Mouse (Mus musculus) midbrain, embryonic 10.5 days (tissue): Measurements from ENCODE around the gene Whrn. TPM values are rescaled to one million over a fixed set of nuclear protein-coding genes. Genes with fewer than 3 reads are reported as not detected.

Experiments used
- DNase-seq: peaks from one replicate; pipeline ENCODE4 v3.0.0-alpha.2; 2017; ENCODE audit warnings: low spot score
- H3K27ac ChIP-seq: fragments of 300-500 bp; sonication (generic); replicated peaks from 2 replicates; pipeline ENCODE4 v1.5.1; 2016; ENCODE audit warnings: mild to moderate bottlenecking
- H3K27me3 ChIP-seq: fragments of 300-500 bp; sonication (generic); 2 replicates; pipeline ENCODE4 v1.6.1; 2016; ENCODE audit warnings: low read depth, mild to moderate bottlenecking; ENCODE audit not compliant: poor library complexity, severe bottlenecking
- H3K36me3 ChIP-seq: fragments of 300-500 bp; sonication (generic); 2 replicates; pipeline ENCODE4 v1.6.1; 2016; ENCODE audit warnings: mild to moderate bottlenecking, moderate library complexity
- H3K4me1 ChIP-seq: fragments of 300-500 bp; sonication (generic); 2 replicates; pipeline ENCODE4 v1.6.1; 2016
- H3K4me3 ChIP-seq: fragments of 300-500 bp; sonication (generic); 2 replicates; pipeline ENCODE4 v1.5.1; 2016; ENCODE audit warnings: mild to moderate bottlenecking, moderate library complexity
- H3K9me3 ChIP-seq: fragments of 300-500 bp; sonication (generic); replicated peaks from 2 replicates; pipeline ENCODE4 v1.6.1; 2016; ENCODE audit warnings: mild to moderate bottlenecking
- WGBS: fragments of 180-500 bp; shearing (Covaris S2); methylation state at CpG from one replicate; pipeline ENCODE4 v1.1.7; 2016; 5-methylcytosine and 5-hydroxymethylcytosine counted together
- polyA plus RNA-seq: library from polyadenylated mRNA; unstranded; fragments of >200 nt; fragmentation: Nextera tagmentation; extraction: Ambion mirVana; gene quantifications from 2 replicates; pipeline ENCODE4 v1.2.1, GENCODE M21; 2016

The Whrn gene
- polyA plus RNA-seq, 1 experiment from 2014 or later, result 8.8 TPM

DNA sequence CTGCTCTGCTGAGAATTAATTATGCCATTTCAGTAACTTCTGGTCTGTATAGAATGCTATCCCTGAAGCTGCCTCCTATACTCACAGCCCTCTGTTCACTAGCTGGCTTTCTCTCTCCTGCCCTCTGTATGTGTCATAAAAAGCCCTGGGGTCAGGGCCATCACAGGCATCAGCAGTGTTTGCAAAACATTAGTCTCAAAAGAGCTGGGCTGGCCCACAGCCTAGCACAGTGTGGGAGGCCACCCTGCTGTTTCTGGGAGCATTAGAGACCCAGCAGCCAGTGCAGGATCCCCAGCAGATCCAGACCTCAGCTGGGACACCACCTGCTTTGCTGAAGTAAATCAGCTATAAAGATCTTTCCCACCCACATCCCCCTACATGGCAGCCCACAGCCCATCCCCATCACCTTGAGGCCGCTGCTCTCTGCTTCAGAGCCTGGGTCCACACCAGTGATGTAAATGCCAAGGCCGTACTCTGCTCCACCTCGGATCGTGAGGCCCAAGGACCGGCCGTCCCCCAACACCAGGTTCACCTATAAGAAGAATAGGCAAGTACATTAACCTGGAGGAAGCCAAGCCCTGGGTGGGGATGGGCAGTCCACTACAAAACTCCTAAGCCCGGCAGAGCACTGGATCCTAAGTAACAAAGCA lies 34.8 kb downstream of the Whrn start:
- 77% methylated on average over 7 of the region's 7 CpGs for WGBS
- no peak for DNase-seq
- Histone ChIP-seq H3K27ac (peak overlapping the region; percentile 28), H3K27me3 (no peaks in the 10 kb centered on the region; the same call in 1 of the 2 replicates), H3K4me3 (no peak overlapping the region), H3K36me3 (peaks cover 62% of the 10 kb centered on the region), H3K4me1 (peaks cover 54% of the 10 kb centered on the region), H3K9me3 (no peaks in the 10 kb centered on the region)

DNA sequence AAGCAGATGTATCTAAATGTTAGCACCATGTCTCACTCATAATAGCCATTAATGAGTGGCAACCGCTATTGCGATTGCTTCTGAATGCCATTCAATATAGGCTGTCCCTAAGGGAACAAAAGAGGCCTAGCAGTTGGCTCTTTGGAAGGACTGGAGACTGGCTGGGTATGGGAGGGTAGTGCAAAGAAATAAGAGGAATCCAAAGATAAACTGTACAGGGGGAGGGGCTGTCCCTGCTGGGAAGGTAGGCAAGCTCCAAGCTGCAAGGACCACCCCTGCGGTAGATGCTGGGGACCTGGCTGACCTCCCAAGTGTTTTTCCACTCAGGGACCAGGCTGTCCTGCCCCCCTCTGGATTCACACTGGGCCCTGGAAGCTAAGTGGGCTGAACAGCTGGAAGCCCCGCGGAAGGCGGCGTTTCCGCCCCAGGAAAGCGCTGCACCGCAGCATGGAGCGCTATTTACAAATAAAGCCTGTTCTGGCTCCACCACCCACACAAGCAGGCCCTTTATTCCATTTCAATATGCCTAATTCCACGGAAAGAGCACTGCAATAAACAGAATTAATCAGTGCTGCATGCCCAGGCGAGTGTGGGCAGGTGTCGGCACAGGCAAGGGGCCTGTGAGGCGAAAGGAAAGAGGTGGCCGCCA lies 36.5 kb downstream of the Whrn start:
- no peaks in the 10 kb centered on the region; the same call in 1 of the 2 replicates for H3K27me3 ChIP-seq
- H3K4me3 ChIP-seq, result peak overlapping the region; percentile 0; the same call in 1 of the 2 replicates
- WGBS, result 18% methylated on average over 16 of the region's 16 CpGs

DNA sequence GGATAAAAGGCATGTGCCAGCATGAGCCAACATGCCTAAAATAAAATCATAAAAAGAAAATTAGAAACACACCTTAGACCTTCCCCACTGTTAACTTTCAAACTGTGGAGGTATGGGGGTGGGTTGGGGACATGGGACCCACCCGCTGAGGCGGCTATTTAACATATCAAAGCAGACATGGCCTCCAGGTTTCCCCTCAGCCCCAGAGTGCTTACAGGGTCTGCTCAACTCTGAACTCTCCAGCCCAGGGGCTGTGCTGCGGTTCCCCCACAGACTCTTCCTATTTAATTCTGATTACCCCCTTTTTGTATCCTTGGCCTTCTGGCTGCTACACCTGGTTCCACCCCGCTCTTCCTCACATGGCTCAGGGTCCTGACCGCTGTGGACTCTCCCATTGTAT lies 39.2 kb downstream of the Whrn start:
- DNase-seq, result no peak
- H3K27me3 ChIP-seq, result no peaks in the 10 kb centered on the region; the same call in 1 of the 2 replicates
- peaks cover 36% of the 10 kb centered on the region for H3K36me3 ChIP-seq
- peaks cover 45% of the 10 kb centered on the region for H3K4me1 ChIP-seq
- 45% methylated on average over 5 of the region's 5 CpGs for WGBS
- H3K4me3 ChIP-seq, result no peak overlapping the region
- H3K9me3 ChIP-seq, result no peaks in the 10 kb centered on the region
- H3K27ac ChIP-seq, result no peak overlapping the region

More for the DNA sequence above, 36.5 kb downstream of the Whrn start:
- Histone ChIP-seq H3K9me3 (no peaks in the 10 kb centered on the region), H3K27ac (peak overlapping the region; percentile 81), H3K36me3 (peaks cover 59% of the 10 kb centered on the region), H3K4me1 (peaks cover 52% of the 10 kb centered on the region)
- DNase-seq, result peak; percentile 37

DNA sequence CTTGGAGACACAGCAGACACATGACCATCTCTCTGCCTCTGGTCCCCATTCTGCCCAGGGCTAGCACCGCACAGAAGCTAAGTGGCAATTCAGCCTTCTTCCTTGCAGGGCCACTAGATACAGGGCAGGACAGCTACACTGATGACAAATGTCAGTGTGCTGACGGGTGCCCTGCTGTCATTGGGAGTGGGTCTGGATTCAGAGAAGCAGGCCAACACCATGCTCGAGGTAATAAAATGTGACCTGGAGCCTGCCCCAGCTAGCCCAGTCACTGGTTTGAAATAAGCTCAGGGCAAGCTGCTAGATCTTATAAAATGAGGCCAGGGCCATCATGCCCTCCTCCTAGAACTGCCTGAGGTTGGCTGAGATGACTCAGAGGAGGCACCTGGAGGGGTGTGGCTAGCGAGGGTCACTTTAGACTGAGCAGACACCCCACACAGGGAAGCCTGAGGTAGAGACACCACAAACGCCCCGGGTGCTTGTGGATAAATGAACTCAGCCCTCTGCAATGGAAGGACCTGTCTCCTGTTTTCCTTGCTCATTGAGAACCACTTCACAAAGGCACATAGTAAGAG lies 41.8 kb downstream of the Whrn start:
- no peaks in the 10 kb centered on the region; the same call in 1 of the 2 replicates for H3K9me3 ChIP-seq
- H3K4me1 ChIP-seq, result peaks cover 21% of the 10 kb centered on the region
- peaks cover 46% of the 10 kb centered on the region for H3K36me3 ChIP-seq
- DNase-seq, result no peak
- H3K4me3 ChIP-seq, result no peak overlapping the region
- H3K27ac ChIP-seq, result no peak overlapping the region
- 90% methylated on average over 6 of the region's 6 CpGs for WGBS
- no peaks in the 10 kb centered on the region for H3K27me3 ChIP-seq

DNA sequence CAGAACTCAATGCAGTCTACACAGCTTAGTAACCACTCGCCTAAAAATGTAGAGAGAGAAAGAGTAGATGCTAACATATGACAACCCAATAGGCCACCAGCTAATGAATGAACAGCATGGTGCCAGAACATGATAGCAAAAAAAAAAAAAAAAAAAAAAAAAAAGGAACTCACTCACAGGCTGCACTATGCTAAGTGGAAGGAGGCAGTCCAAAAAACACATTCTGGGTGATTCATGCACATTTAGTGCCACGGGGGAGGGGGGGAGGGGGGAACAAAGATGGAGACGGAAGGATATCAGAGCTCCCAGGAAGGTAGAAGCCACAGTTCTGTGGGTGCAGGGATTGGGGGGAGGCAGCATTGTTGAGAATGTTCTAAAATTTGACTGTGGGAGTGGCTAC lies 43.2 kb downstream of the Whrn start:
- Histone ChIP-seq H3K4me3 (no peak overlapping the region), H3K9me3 (no peaks in the 10 kb centered on the region; the same call in 1 of the 2 replicates), H3K27me3 (no peaks in the 10 kb centered on the region), H3K27ac (no peak overlapping the region), H3K36me3 (peaks cover 55% of the 10 kb centered on the region), H3K4me1 (peaks cover 7% of the 10 kb centered on the region)
- no peak for DNase-seq
- 74% methylated on average over 3 of the region's 3 CpGs for WGBS

DNA sequence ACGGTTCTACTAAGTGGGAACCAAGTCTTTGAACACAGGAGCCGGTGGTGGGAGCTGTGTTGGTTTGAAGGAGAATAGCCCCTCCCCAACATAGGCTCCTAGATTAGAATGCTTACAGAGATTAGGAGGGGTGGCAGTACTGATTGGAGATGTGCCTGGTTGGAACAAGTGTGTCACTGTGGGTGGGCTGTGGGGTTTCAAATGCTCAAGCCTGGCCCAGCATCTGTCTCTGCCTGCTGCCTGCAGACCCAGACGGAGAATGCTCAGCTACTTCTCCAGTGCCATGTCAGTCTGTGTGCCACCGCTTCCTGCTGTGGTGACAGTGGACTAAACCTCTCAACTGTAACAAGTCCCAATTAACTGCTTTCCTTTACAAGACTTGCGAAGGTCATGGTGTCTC lies 45.2 kb downstream of the Whrn start:
- H3K4me1 ChIP-seq, result no peaks in the 10 kb centered on the region; the same call in 1 of the 2 replicates
- peaks cover 65% of the 10 kb centered on the region for H3K36me3 ChIP-seq
- no peaks in the 10 kb centered on the region for H3K27me3 ChIP-seq
- no peak overlapping the region for H3K4me3 ChIP-seq
- H3K27ac ChIP-seq, result no peak overlapping the region
- 82% methylated on average over 5 of the region's 5 CpGs for WGBS
- DNase-seq, result no peak
- H3K9me3 ChIP-seq, result peaks cover 7% of the 10 kb centered on the region

DNA sequence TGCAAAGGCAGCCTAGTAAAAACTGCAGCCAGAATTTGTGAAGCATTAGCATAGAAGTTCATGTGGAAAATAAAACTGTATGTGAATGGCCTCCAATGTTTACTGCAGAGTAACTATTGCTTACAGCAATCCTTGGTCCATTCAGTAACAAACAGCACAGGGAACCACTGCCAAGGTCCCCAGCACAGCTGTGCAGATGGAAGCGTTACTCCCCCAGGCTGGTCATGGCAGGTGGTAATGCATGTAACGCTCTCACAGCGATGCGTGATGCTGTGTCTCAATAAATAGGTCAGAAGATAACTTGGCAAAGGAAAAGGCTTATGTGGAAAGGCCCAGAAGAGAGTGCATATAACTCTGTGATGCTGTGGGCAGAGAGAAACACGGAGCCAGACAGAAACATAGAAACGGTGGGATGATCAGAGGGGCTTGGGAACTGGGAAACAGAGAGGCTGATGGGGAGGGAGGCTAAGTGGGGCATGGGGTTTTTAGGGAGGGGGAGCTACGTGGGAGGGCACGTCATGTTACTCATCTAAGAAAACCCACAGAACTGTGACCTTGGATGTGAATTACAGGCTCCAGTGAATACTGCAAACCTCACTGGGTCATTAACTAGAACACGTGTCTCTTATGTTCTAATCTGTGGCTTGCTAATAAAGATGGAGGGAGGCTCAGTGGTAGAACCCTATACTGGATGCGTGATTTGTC lies 51.3 kb downstream of the Whrn start:
- Histone ChIP-seq H3K27ac (no peak overlapping the region), H3K4me1 (no peaks in the 10 kb centered on the region), H3K27me3 (no peaks in the 10 kb centered on the region), H3K4me3 (no peak overlapping the region), H3K36me3 (peaks cover 76% of the 10 kb centered on the region), H3K9me3 (peaks cover 7% of the 10 kb centered on the region)
- no peak for DNase-seq
- 93% methylated on average over 10 of the region's 10 CpGs for WGBS

DNA sequence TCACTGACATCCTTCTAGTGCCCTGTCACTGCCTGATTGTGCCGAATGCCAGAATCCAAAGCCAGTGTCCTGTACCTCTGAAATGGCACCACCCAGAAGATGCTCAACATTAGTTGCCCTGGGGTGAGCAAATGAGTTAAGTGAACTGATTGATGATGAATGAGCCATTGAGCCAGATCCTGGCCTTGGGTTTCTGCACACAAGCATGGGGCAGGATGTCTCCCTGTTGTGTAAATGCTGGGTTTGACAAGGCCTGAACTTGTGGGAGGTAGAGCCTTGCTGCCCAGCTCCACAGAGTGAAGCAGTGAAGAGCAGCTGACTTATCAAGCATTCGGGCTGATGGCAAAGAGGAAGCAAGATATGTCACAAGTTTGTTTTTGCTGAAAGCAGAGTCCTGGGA lies 52.7 kb downstream of the Whrn start:
- no peak for DNase-seq
- Histone ChIP-seq H3K27ac (no peak overlapping the region), H3K27me3 (no peaks in the 10 kb centered on the region), H3K36me3 (peaks cover 72% of the 10 kb centered on the region), H3K4me3 (no peak overlapping the region), H3K9me3 (peaks cover 7% of the 10 kb centered on the region; the same call in 1 of the 2 replicates), H3K4me1 (no peaks in the 10 kb centered on the region)
- 95% methylated on average over 2 of the region's 2 CpGs for WGBS

DNA sequence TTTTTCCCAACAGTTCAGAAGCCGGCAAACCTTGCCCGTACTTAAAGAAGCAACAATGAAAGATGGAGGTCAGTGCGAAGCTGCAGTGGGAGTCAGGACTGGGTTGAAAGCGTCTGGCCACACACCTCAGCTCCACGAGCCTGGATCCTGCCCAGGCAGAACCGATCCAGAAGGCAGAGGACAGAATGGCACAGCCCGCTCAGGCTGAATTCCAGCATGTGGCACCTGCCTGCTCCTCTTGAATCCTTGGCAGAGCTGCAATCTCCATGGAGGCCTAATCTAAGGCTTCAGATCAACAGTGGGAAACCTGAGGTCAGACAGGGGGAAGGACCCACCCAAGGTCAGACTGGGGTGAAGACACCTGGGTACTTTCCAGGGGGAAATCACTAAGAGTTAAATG lies 54.2 kb downstream of the Whrn start:
- Histone ChIP-seq H3K27me3 (no peaks in the 10 kb centered on the region), H3K27ac (no peak overlapping the region), H3K4me3 (no peak overlapping the region), H3K36me3 (peaks cover 72% of the 10 kb centered on the region), H3K9me3 (peaks cover 5% of the 10 kb centered on the region; the same call in 1 of the 2 replicates), H3K4me1 (no peaks in the 10 kb centered on the region; the same call in 1 of the 2 replicates)
- no peak for DNase-seq
- 94% methylated on average over 7 of the region's 7 CpGs for WGBS

DNA sequence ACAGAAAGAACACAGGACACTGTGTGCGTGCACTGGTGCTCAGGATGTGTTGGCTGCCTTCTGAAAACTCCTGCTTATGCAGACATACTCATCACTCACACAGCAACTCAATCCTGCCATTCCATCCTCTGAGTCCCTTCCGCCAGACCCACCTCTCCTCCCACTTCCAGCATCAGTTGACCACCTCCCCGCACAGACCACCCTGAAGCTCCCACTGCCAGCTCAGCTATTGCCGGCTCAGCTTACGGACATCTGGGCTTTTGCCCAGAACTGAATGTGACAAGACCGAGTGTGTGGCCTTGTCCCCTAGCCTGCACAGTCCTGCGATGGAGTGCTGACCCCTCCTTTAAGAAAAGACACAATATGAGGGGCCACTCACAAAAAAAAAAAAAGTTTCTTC lies 55.5 kb downstream of the Whrn start:
- no peaks in the 10 kb centered on the region for H3K27me3 ChIP-seq
- no peak overlapping the region for H3K27ac ChIP-seq
- peaks cover 5% of the 10 kb centered on the region; the same call in 1 of the 2 replicates for H3K4me1 ChIP-seq
- WGBS, result 76% methylated on average over 7 of the region's 7 CpGs
- no peaks in the 10 kb centered on the region for H3K9me3 ChIP-seq
- H3K36me3 ChIP-seq, result peaks cover 61% of the 10 kb centered on the region
- no peak for DNase-seq
- H3K4me3 ChIP-seq, result no peak overlapping the region

DNA sequence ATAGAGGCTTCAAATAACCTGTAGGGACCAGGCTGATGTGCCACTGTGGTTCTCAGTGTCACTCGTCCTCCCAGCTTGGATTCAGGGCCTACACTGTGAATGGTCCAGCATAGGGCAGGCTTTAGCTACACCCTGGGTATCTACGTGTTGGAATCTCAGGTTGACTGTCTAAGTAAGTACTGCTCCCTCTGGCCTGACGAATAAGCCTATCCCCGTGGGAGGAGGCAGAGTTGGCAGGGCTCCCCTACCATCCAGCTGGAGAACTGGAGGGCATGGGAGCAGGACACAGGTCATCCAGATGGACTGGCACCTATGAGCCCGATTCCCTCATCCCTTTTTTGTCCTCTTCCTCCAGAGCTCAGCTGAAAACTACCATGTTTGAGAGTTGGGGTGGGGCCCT lies 57.8 kb downstream of the Whrn start:
- no peak overlapping the region for H3K4me3 ChIP-seq
- WGBS, result 81% methylated on average over 5 of the region's 5 CpGs
- no peaks in the 10 kb centered on the region for H3K9me3 ChIP-seq
- DNase-seq, result no peak
- H3K27me3 ChIP-seq, result no peaks in the 10 kb centered on the region
- H3K36me3 ChIP-seq, result peaks cover 65% of the 10 kb centered on the region
- no peak overlapping the region for H3K27ac ChIP-seq
- peaks cover 5% of the 10 kb centered on the region; the same call in 1 of the 2 replicates for H3K4me1 ChIP-seq

DNA sequence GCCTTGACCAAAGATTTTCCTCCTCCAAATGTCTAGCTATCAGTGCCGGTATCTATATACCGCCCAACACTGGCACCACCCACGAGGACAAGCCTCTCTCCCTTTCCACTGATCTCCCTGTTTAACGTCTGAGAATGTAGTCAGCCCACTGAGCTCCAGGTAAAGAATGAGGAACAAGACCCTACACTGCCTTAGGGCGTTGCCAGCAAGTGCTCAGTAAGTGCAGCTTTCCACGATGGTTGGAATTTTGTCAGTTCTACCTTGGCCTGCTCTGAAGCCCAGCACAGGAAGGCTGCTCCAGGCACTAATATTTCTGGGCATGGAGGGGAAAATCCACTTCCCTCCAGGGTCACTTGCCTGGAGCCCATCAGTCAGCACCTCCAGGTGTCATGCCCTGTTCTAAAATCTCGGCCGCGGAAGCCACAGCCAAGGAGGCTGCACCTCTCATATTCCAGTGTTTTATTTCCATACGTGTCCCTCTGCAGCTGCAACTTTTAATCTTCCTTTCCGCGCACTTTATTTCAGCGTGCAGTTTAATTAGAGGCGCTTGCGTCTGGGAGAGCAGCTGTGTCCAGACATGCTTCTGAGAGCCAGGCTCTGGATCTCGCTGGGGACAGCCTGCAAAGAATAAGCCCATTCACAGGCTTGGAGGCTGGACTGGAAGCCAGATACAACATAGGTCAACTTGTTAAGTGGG lies 58.5 kb downstream of the Whrn start:
- 90% methylated on average over 16 of the region's 16 CpGs for WGBS
- Histone ChIP-seq H3K27me3 (no peaks in the 10 kb centered on the region), H3K9me3 (no peaks in the 10 kb centered on the region), H3K4me1 (peaks cover 5% of the 10 kb centered on the region; the same call in 1 of the 2 replicates), H3K4me3 (no peak overlapping the region), H3K36me3 (peaks cover 66% of the 10 kb centered on the region), H3K27ac (no peak overlapping the region)
- no peak for DNase-seq
